Mouse (Mus musculus) intestine, postnatal 0 days (tissue): ENCODE data around the gene Phf20. TPM values are rescaled to one million over a fixed set of nuclear protein-coding genes. Genes with fewer than 3 reads are reported as not detected.

ENCODE experiments used
- ATAC-seq: fragments of 200-750 bp; cut with Nextera tagmentation; 2 replicates; pipeline ENCODE4 v1.8.0; 2017; ENCODE audit warnings: mild to moderate bottlenecking, moderate TSS enrichment, moderate library complexity
- H3K27ac ChIP-seq: fragments of 300-500 bp; sonication (generic); 2 replicates; pipeline ENCODE4 v1.5.1; 2014; ENCODE audit warnings: mild to moderate bottlenecking, low read depth, low read length, moderate library complexity
- H3K27me3 ChIP-seq: fragments of 300-500 bp; sonication (generic); replicated peaks from 2 replicates; pipeline ENCODE4 v1.6.1; 2014; ENCODE audit warnings: low read length, mixed read lengths; ENCODE audit not compliant: control insufficient read depth, insufficient read depth
- H3K36me3 ChIP-seq: fragments of 300-500 bp; sonication (generic); 2 replicates; pipeline ENCODE4 v1.6.1; 2014; ENCODE audit warnings: mild to moderate bottlenecking, moderate library complexity; ENCODE audit not compliant: control insufficient read depth, insufficient read depth
- H3K4me1 ChIP-seq: fragments of 300-500 bp; sonication (generic); replicated peaks from 2 replicates; pipeline ENCODE4 v1.6.1; 2014; ENCODE audit warnings: antibody characterized with exemption, low read length, mixed read lengths; ENCODE audit not compliant: control insufficient read depth, insufficient read depth
- H3K4me2 ChIP-seq: fragments of 300-500 bp; sonication (generic); replicated peaks from 2 replicates; pipeline ENCODE4 v1.6.1; 2014; ENCODE audit warnings: low read depth, mild to moderate bottlenecking, moderate library complexity
- H3K4me3 ChIP-seq: fragments of 300-500 bp; sonication (generic); 2 replicates; pipeline ENCODE4 v1.5.1; 2014; ENCODE audit warnings: low read depth, low read length
- H3K9ac ChIP-seq: fragments of 300-500 bp; sonication (generic); 2 replicates; pipeline ENCODE4 v1.6.1; 2014; ENCODE audit warnings: mild to moderate bottlenecking, low read depth, low read length
- H3K9me3 ChIP-seq: fragments of 300-500 bp; sonication (generic); 2 replicates; pipeline ENCODE4 v1.6.1; 2016; ENCODE audit warnings: mixed run types; ENCODE audit not compliant: control insufficient read depth
- CTCF ChIP-seq: sonication (generic); IDR thresholded peaks from 2 replicates; pipeline ENCODE4 v1.5.1; 2016; ENCODE audit warnings: low read depth, mild to moderate bottlenecking, control low read depth, antibody characterized with exemption, moderate library complexity
- WGBS: fragments of 180-500 bp; shearing (Covaris S2); extraction: QIAGEN DNeasy Blood & Tissue Kit; methylation state at CpG from one replicate; pipeline ENCODE4 v1.1.7; 2014; 5-methylcytosine and 5-hydroxymethylcytosine counted together
- microRNA-seq: library from miRNA; unstranded; fragments of <30 nt; microRNA quantifications from one replicate; pipeline ENCODE4, GENCODE M21; 2016
- polyA plus RNA-seq: library from polyadenylated mRNA; unstranded; fragments of >200 nt; fragmentation: Nextera tagmentation; extraction: Ambion mirVana; gene quantifications from 2 replicates; pipeline ENCODE4 v1.2.1, GENCODE M21; 2015

Phf20 gene
- polyA plus RNA-seq, 1 experiment from 2014 or later, result 20.9 TPM

DNA sequence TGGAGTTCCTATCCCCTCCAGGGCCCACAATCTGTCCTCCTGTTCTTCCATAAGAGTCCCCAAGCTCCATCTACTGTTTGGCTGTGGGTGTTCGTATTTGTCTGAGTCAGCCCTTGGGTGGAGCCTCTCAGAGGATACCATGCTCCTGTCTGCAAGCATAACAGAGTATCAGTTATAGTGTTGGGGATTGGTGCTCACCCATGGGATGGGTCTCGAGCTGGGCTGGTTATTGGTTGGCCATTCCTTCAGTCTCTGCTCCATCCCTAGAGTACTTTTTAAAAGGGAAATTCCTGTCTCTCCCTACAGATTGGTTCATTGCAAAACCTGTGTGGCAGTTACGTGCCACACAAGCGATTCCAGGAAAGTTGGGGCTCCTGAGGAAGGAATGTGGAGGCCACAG, 152.5 kb downstream of the Phf20 start:
- no peak for ATAC-seq
- Histone ChIP-seq H3K4me3 (no peak overlapping the region), H3K27me3 (no peaks in the 10 kb centered on the region), H3K9me3 (no peaks in the 10 kb centered on the region), H3K4me2 (no peak overlapping the region), H3K9ac (no peak overlapping the region), H3K27ac (no peak overlapping the region), H3K36me3 (no peaks in the 10 kb centered on the region), H3K4me1 (no peaks in the 10 kb centered on the region)
- 74% methylated on average over 4 of the region's 4 CpGs for WGBS
- no peak for TF ChIP-seq CTCF

DNA sequence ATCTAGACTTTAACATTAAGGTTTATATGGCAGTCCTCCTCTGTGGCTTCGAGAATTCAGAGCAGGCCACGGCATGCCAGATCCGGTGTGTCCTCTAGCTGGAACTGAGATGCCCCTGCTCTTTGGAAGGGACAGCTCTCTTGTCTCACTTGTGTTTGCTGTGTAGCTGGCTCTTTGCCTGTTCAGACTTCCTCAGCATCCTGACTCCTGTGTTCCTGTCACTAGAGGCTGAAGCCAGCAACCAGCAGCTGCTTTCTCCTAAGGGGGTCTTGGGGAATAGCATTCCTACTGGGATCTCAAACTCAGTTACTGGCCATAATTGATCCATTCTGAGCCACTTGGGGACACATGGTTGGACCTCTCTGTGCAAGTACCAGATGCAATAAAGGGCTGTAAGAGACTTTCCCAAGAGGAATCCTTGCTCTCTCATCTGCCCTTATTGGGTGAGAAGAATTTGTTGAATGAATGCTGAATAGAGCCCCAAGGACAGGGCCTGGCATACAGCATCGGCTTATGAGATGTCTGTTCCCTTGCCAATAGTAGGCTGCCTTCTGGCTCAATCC, 153.1 kb downstream of the Phf20 start:
- Histone ChIP-seq H3K4me1 (no peaks in the 10 kb centered on the region), H3K36me3 (no peaks in the 10 kb centered on the region), H3K9ac (no peak overlapping the region), H3K9me3 (no peaks in the 10 kb centered on the region), H3K4me3 (no peak overlapping the region), H3K4me2 (no peak overlapping the region), H3K27me3 (no peaks in the 10 kb centered on the region), H3K27ac (no peak overlapping the region)
- ATAC-seq, result no peak
- no peak for TF ChIP-seq CTCF
- 84% methylated on average over 4 of the region's 4 CpGs for WGBS

DNA sequence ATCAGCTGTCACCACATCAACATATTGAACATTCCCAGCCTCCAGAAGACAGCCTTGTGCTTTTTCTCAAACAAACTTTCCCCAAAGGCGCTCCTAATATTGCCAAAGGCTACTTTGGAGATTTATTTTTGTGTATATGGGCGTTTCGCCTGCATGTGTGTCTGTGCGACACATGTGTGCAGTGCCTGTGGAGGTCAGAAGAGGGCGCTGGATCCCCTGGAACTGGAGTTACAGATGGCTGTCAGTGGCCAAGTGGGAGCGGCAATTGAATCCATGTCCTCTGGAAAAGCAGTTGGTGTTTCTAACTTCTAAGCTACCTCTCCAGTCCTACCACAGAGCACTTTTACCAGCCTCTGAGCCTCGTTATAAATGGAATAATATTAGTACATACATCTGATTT, 155.0 kb downstream of the Phf20 start:
- WGBS, result 84% methylated on average over 7 of the region's 7 CpGs
- TF ChIP-seq CTCF, result peak; percentile 41
- no peaks in the 10 kb centered on the region for H3K27me3 ChIP-seq
- H3K4me1 ChIP-seq, result no peaks in the 10 kb centered on the region
- no peak overlapping the region for H3K9ac ChIP-seq
- no peak overlapping the region for H3K4me2 ChIP-seq
- ATAC-seq, result no peak
- H3K4me3 ChIP-seq, result no peak overlapping the region
- no peaks in the 10 kb centered on the region for H3K9me3 ChIP-seq
- H3K36me3 ChIP-seq, result no peaks in the 10 kb centered on the region
- no peak overlapping the region for H3K27ac ChIP-seq

DNA sequence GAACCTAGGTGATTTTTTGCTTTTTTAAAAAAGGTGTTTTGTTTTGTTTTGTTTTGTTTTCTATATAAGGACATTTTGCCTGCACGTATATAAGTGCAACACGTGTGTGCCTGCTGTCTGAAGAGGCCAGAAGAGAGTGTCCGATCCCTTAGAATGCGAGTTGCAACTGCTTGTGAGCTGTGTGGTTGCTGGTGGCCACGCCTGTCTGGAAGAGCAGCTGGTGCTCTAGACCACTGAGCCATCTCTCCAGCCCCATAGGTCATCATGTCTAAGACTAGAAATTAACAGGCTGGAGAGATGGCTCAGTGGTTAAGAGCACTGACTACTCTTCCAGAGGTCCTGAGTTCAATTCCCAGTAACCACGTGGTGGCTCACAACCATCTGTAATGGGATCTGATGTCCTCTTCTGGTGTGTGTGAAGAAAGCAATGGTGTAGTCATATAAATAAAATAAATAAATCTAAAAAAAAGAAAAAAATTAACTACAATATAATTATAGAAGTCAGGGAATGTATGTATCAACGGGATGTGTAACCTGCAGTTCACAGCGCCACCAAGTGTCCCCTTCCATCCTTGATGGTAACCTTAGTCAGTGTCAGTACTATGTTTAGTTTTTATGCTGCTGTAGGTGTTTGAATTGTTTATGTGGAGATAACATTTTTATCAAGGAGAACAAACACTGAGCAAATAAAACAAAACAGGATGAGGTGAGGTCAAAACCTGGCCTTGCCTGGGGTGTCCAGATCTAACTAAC, 156.3 kb downstream of the Phf20 start:
- H3K4me2 ChIP-seq, result no peak overlapping the region
- no peaks in the 10 kb centered on the region for H3K27me3 ChIP-seq
- no peaks in the 10 kb centered on the region for H3K4me1 ChIP-seq
- H3K4me3 ChIP-seq, result no peak overlapping the region
- H3K27ac ChIP-seq, result no peak overlapping the region
- no peaks in the 10 kb centered on the region for H3K36me3 ChIP-seq
- no peaks in the 10 kb centered on the region for H3K9me3 ChIP-seq
- H3K9ac ChIP-seq, result no peak overlapping the region
- ATAC-seq, result no peak
- peak; percentile 55 for TF ChIP-seq CTCF
- WGBS, result 72% methylated on average over 8 of the region's 8 CpGs

- Histone ChIP-seq H3K4me1 (no peaks in the 10 kb centered on the region), H3K36me3 (no peaks in the 10 kb centered on the region), H3K4me2 (no peak overlapping the region), H3K4me3 (no peak overlapping the region), H3K27me3 (no peaks in the 10 kb centered on the region), H3K9ac (no peak overlapping the region), H3K27ac (no peak overlapping the region), H3K9me3 (no peaks in the 10 kb centered on the region)
- ATAC-seq, result no peak
- 36% methylated on average over 7 of the region's 7 CpGs for WGBS
- TF ChIP-seq CTCF, result no peak
These were observed 157.0 kb downstream of the Phf20 start for GRCm38 (mm10) chr2:156353265-156353692.

DNA sequence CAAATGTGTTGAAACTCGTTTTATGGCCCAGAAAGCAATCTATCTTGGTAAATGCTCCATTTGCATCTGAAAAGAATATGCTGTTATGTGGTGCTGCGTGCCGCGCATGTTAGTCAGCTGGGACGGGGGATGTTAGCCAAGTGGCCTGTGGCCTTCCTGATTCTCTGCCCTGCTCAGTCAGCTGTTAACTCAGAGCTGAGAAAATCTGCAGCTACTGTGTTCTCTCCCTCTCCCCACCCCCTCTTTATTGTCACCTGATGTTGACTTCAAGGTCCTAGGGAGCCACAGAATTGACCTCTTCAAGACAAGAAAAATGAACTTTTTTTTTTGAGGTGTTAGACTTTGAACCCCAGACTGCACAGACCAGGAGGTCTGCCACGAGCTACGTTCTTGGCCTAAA, 159.8 kb downstream of the Phf20 start:
- Histone ChIP-seq H3K4me3 (no peak overlapping the region), H3K9ac (no peak overlapping the region), H3K4me2 (no peak overlapping the region), H3K27me3 (no peaks in the 10 kb centered on the region), H3K27ac (no peak overlapping the region), H3K36me3 (no peaks in the 10 kb centered on the region), H3K9me3 (no peaks in the 10 kb centered on the region), H3K4me1 (no peaks in the 10 kb centered on the region)
- WGBS, result 50% methylated on average over 7 of the region's 7 CpGs
- peak; percentile 61; the same call in 1 of the 2 replicates for ATAC-seq
- TF ChIP-seq CTCF, result no peak

Small RNA genes within 50 kb of the gene (microRNA-seq; reads per million reads assigned to microRNA genes)
- not detected for gene Gm22759

Other genes with a start within 250 kb of the Phf20 start
- gene Cep250, start 240.0 kb upstream of the Phf20 start, polyA plus RNA-seq, result 4.0 and 5.9 TPM in 2 replicates
- 0.59 and 1.5 TPM in 2 replicates for gene 6430550D23Rik, start 188.5 kb upstream of the Phf20 start, polyA plus RNA-seq
- gene Ergic3, start 188.4 kb upstream of the Phf20 start, polyA plus RNA-seq, result 227 and 235 TPM in 2 replicates
- gene Fer1l4, start 143.5 kb upstream of the Phf20 start, polyA plus RNA-seq, result 0.10 and 0.18 TPM in 2 replicates
- gene Spag4, start 131.3 kb upstream of the Phf20 start, polyA plus RNA-seq, result 0.21 and 0.69 TPM in 2 replicates
- gene Cpne1, start 84.5 kb upstream of the Phf20 start, polyA plus RNA-seq, result 17.3 and 19.0 TPM in 2 replicates
- 8.6 and 9.3 TPM in 2 replicates for gene Rbm12, start 84.5 kb upstream of the Phf20 start, polyA plus RNA-seq
- 1.5 TPM in 2 replicates for gene Gm28036, start 69.4 kb upstream of the Phf20 start, polyA plus RNA-seq
- 424 and 433 TPM in 2 replicates for gene Romo1, start 52.4 kb upstream of the Phf20 start, polyA plus RNA-seq
- 41.1 and 44.8 TPM in 2 replicates for gene Nfs1, start 52.3 kb upstream of the Phf20 start, polyA plus RNA-seq
- gene Rbm39, start 16.2 kb upstream of the Phf20 start, polyA plus RNA-seq, result 326 and 348 TPM in 2 replicates
- gene Cnbd2, start 115.8 kb downstream of the Phf20 start, polyA plus RNA-seq, result 9.4 and 9.6 TPM in 2 replicates
- 187 and 200 TPM in 2 replicates for gene Scand1, start 116.2 kb downstream of the Phf20 start, polyA plus RNA-seq
- 0.63 and 0.68 TPM in 2 replicates for gene Epb41l1, start 224.4 kb downstream of the Phf20 start, polyA plus RNA-seq